Mouse (Mus musculus) embryonic facial prominence, embryonic 11.5 days (tissue): ENCODE data around the gene Emc6. TPM values are rescaled to one million over a fixed set of nuclear protein-coding genes. Genes with fewer than 3 reads are reported as not detected.
A peak's percentile ranks its signal among the peaks of the same experiment; 100 is the strongest.

Experiments
- ATAC-seq: fragments of 200-750 bp; cut with Nextera tagmentation; replicated peaks from 2 replicates; pipeline ENCODE4 v1.8.0; 2017; ENCODE audit warnings: low read depth; ENCODE audit not compliant: insufficient number of reproducible peaks, low FRiP score, low TSS enrichment
- DNase-seq: peaks from one replicate; pipeline ENCODE4 v3.0.0-alpha.2; 2015; ENCODE audit warnings: low spot score
- H3K27ac ChIP-seq: fragments of 300-500 bp; sonication (generic); replicated peaks from 2 replicates; pipeline ENCODE4 v1.5.1; 2014; ENCODE audit warnings: mild to moderate bottlenecking, low read depth, low read length, control low read depth
- H3K27me3 ChIP-seq: fragments of 300-500 bp; sonication (generic); 2 replicates; pipeline ENCODE4 v1.6.1; 2014; ENCODE audit warnings: mild to moderate bottlenecking, low read length, moderate library complexity, mixed read lengths; ENCODE audit not compliant: control insufficient read depth, insufficient read depth
- H3K36me3 ChIP-seq: fragments of 300-500 bp; sonication (generic); replicated peaks from 2 replicates; pipeline ENCODE4 v1.6.1; 2014; ENCODE audit warnings: low read depth, mild to moderate bottlenecking, low read length, moderate library complexity, mixed read lengths; ENCODE audit not compliant: control insufficient read depth, insufficient read depth
- H3K4me1 ChIP-seq: fragments of 300-500 bp; sonication (generic); 2 replicates; pipeline ENCODE4 v1.6.1; 2014; ENCODE audit warnings: low read length, mixed read lengths; ENCODE audit not compliant: control insufficient read depth, insufficient read depth
- H3K4me2 ChIP-seq: fragments of 300-500 bp; sonication (generic); 2 replicates; pipeline ENCODE4 v1.6.1; 2014; ENCODE audit warnings: low read depth, mild to moderate bottlenecking, control low read depth, low read length, moderate library complexity
- H3K4me3 ChIP-seq: fragments of 300-500 bp; sonication (generic); 2 replicates; pipeline ENCODE4 v1.5.1; 2014; ENCODE audit warnings: low read depth, low read length, control low read depth
- H3K9ac ChIP-seq: fragments of 300-500 bp; sonication (generic); replicated peaks from 2 replicates; pipeline ENCODE4 v1.6.1; 2014; ENCODE audit warnings: mild to moderate bottlenecking, control low read depth, low read length
- H3K9me3 ChIP-seq: fragments of 300-500 bp; sonication (generic); replicated peaks from 2 replicates; pipeline ENCODE4 v1.6.1; 2016; ENCODE audit warnings: mild to moderate bottlenecking, low read length, inconsistent platforms, mixed read lengths; ENCODE audit not compliant: control insufficient read depth
- WGBS: fragments of 180-500 bp; shearing (Covaris S2); extraction: QIAGEN DNeasy Blood & Tissue Kit; methylation state at CpG from one replicate; pipeline ENCODE4 v1.1.7; 2014; 5-methylcytosine and 5-hydroxymethylcytosine counted together
- polyA plus RNA-seq: library from polyadenylated mRNA; unstranded; fragments of >200 nt; fragmentation: Nextera tagmentation; extraction: Ambion mirVana; gene quantifications from 2 replicates; pipeline ENCODE4 v1.2.1, GENCODE M21; 2014

Emc6 gene
- polyA plus RNA-seq, 1 experiment from 2014 or later = 115 TPM

- H3K36me3 ChIP-seq = no peaks in the 10 kb centered on the region
- no peak overlapping the region for H3K4me3 ChIP-seq
- no peak overlapping the region for H3K27ac ChIP-seq
- no peak overlapping the region for H3K9ac ChIP-seq
- peaks cover 7% of the 10 kb centered on the region for H3K27me3 ChIP-seq
- DNase-seq (no peak), ATAC-seq (no peak)
- H3K9me3 ChIP-seq = no peaks in the 10 kb centered on the region
- H3K4me1 ChIP-seq = no peaks in the 10 kb centered on the region; the same call in 1 of the 2 replicates
- WGBS = 78% methylated on average over 6 of the region's 6 CpGs
- H3K4me2 ChIP-seq = no peak overlapping the region
Measured at GRCm38 (mm10) chr11:73155071-73155470, 21.8 kb downstream of the Emc6 start.

- Histone ChIP-seq H3K9ac (no peak overlapping the region), H3K36me3 (no peaks in the 10 kb centered on the region), H3K27ac (no peak overlapping the region), H3K27me3 (no peaks in the 10 kb centered on the region), H3K4me3 (no peak overlapping the region), H3K4me2 (no peak overlapping the region), H3K4me1 (no peaks in the 10 kb centered on the region), H3K9me3 (no peaks in the 10 kb centered on the region)
- DNase-seq (no peak), ATAC-seq (no peak)
- WGBS = 79% methylated on average over 9 of the region's 9 CpGs
Measured at GRCm38 (mm10) chr11:73148209-73148608, 28.6 kb downstream of the Emc6 start.

DNA sequence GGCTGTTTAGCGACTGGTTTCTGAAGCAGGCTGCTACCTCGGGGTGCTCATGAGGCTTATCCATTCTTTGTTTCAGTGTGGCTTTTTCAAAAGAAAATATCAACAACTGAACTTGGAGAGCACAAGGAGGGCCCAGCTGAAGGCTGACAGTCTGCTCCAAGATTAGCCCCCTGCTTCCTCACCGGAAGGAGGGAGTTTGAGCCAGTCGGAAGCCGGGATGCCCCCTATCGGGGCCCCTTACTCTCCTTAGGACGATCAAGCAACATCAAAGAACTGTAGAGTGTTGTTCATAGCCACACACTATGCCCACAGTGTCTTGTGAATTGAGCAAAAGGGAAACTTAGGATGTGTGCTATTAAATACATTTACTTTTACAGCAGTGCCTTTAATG, 29.9 kb downstream of the Emc6 start:
- ATAC-seq = no peak
- no peaks in the 10 kb centered on the region for H3K36me3 ChIP-seq
- no peak for DNase-seq
- H3K9ac ChIP-seq = no peak overlapping the region
- H3K4me3 ChIP-seq = no peak overlapping the region
- no peak overlapping the region for H3K4me2 ChIP-seq
- no peak overlapping the region for H3K27ac ChIP-seq
- no peaks in the 10 kb centered on the region for H3K27me3 ChIP-seq
- 48% methylated on average over 7 of the region's 7 CpGs for WGBS
- no peaks in the 10 kb centered on the region for H3K9me3 ChIP-seq
- H3K4me1 ChIP-seq = no peaks in the 10 kb centered on the region

DNA sequence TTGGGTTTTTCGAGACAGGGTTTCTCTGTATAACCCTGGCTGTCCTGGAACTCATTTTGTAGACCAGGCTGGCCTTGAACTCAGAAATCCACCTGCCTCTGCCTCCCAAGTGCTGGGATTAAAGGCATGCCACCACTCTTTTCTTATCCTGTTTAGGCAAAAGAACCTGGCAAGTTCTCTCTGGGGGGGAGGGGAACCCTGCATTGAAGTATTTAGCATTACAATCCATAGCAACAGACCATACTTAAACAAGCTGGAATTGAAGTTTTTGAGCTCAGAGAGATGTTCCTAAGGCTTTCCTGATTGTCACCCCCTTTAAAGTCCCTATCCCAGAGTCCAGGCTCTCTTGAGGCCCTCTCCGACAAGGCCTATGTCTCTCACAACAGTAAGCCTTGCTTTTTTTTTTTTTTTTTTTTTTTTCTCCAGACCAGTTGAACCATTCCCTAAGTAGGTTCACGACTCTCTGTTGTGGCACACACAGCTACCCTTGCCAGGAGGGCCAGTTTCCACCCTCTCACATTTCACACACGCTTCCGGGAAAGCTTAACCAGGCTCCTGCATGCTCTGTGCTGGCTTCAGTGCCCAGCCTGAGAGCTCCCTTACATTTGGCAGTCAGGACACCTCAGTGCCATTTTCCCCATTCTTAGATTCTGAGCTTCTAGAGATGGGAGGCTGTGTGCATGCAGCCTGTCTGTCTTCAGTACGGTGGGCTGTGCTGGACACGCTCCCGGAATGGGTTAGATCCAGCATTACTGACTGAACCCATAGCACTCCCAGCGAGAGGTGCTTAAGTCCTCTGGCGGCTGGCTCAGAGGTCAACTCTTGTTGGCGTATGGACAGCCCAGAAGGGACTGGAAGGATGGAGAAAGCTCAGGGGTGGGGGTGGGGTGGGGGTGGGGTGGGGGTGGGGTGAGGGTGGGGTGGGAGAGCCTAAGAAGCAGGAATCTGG, 30.5 kb downstream of the Emc6 start:
- 47% methylated on average over 11 of the region's 11 CpGs for WGBS
- Histone ChIP-seq H3K4me2 (no peak overlapping the region), H3K4me1 (no peaks in the 10 kb centered on the region), H3K9me3 (no peaks in the 10 kb centered on the region), H3K4me3 (no peak overlapping the region), H3K9ac (no peak overlapping the region), H3K36me3 (no peaks in the 10 kb centered on the region), H3K27ac (no peak overlapping the region), H3K27me3 (no peaks in the 10 kb centered on the region)
- ATAC-seq (no peak), DNase-seq (no peak)

- H3K27me3 ChIP-seq = no peaks in the 10 kb centered on the region
- no peak for ATAC-seq
- H3K9me3 ChIP-seq = no peaks in the 10 kb centered on the region
- no peak overlapping the region for H3K27ac ChIP-seq
- no peak for DNase-seq
- H3K4me3 ChIP-seq = no peak overlapping the region
- WGBS = 75% methylated on average over 1 of the region's 1 CpGs
- no peaks in the 10 kb centered on the region for H3K4me1 ChIP-seq
- H3K36me3 ChIP-seq = no peaks in the 10 kb centered on the region
- no peak overlapping the region for H3K4me2 ChIP-seq
- no peak overlapping the region for H3K9ac ChIP-seq
Measured at GRCm38 (mm10) chr11:73144261-73144681, 32.6 kb downstream of the Emc6 start.

DNA sequence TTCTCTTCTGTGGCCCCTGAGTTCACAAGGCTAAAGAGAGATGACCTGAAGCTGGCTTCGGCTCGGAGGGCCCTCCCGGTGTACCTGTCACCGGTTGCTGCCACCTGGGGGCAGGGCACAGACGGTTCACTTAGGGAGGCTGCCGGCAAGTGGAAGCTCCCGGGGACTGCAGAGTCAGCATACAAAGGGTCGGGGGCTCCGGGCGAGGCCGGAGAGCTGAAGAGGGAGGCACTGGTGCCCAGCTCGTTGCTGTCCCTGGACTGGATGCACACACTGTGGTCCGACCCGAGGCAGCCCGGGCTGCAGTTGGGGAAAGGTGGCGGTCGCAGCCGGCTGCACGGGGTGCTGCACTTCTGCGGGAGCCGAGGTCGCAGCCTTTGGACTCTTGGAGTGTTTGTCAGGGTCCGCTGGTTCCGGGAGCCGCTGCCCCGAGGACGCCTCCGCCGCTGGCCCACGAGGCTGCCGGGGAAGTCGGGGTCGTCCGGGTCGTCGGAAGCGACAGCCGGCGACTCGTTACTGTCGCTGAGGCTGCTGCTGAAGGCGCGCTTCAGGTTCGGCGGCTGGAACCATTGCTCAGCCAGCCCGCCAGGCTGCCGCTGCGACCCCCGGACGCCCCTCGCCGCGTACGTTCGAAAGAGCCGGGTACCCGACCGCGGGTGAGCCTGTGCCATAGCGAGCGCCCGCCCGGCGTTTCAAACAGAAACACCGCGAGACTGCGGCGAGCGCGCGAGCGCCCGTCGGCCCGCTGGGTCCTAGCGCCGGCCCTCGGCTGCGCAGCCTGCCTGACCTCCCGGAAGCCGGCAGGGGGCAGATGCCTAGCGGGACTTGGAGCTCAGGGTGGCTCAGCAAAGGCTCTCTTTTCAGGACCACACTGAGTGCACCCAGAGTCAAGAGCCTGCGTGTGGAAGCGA, 39.0 kb downstream of the Emc6 start, which contains the start of gene Haspin:
Gene Haspin (minus strand): TSS at position 704 of the 911 bp plus-strand sequence.
- Histone ChIP-seq H3K36me3 (no peaks in the 10 kb centered on the region; the same call in none of the 2 replicates), H3K4me3 (peak within 1 kb of the TSS; percentile 90), H3K9ac (peak within 1 kb of the TSS; percentile 81), H3K9me3 (no peaks in the 10 kb centered on the region), H3K27ac (no peak within 1 kb of the TSS), H3K27me3 (no peaks in the 10 kb centered on the region), H3K4me2 (peak within 1 kb of the TSS; percentile 76), H3K4me1 (no peaks in the 10 kb centered on the region; the same call in 1 of the 2 replicates)
- WGBS = under 1% methylated on average over 83 of the region's 84 CpGs
- DNase-seq = peak; percentile 95
- peak; percentile 93 for ATAC-seq

DNA sequence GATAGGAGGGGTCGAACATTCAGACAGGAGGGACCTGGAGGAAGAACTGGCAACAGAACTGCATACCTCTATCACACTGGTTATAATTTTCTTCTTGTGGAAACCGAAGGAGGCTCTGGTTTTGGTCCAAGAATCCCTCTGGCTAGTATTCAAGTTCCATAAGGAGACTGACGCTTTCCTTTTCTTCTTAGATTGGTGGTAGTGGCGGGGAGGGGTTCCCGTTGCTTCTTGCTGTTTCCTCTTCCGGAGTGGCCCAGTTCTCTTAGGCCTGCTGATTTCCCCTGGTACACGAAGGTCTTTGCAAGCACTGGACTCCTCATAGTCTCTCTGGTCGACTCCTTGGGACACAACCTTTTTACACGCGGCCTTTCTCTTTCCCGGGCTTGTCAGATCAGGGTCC, 39.7 kb downstream of the Emc6 start:
- Histone ChIP-seq H3K4me2 (peak overlapping the region; percentile 76), H3K9ac (peak overlapping the region; percentile 81), H3K27ac (no peak overlapping the region), H3K36me3 (no peaks in the 10 kb centered on the region; the same call in none of the 2 replicates), H3K27me3 (no peaks in the 10 kb centered on the region), H3K9me3 (no peaks in the 10 kb centered on the region), H3K4me3 (peak overlapping the region; percentile 90), H3K4me1 (no peaks in the 10 kb centered on the region; the same call in 1 of the 2 replicates)
- DNase-seq = peak; percentile 4
- WGBS = 51% methylated on average over 11 of the region's 11 CpGs
- ATAC-seq = no peak
